Mouse (Mus musculus) heart, embryonic 11.5 days (tissue): ENCODE measurements around the gene Cenpb. TPM values are rescaled to one million over a fixed set of nuclear protein-coding genes. Genes with fewer than 3 reads are reported as not detected.
A peak's percentile ranks its signal among the peaks of the same experiment; 100 is the strongest.

ENCODE experiments used
- ATAC-seq: fragments of 200-750 bp; cut with Nextera tagmentation; replicated peaks from 2 replicates; pipeline ENCODE4 v1.8.0; 2017; ENCODE audit warnings: moderate library complexity; ENCODE audit not compliant: insufficient number of reproducible peaks, low FRiP score, low TSS enrichment
- H3K27ac ChIP-seq: fragments of 300-500 bp; sonication (generic); 2 replicates; pipeline ENCODE4 v1.5.1; 2014; ENCODE audit warnings: mild to moderate bottlenecking, low read depth, low read length
- H3K27me3 ChIP-seq: fragments of 300-500 bp; sonication (generic); 2 replicates; pipeline ENCODE4 v1.6.1; 2014; ENCODE audit warnings: mild to moderate bottlenecking, low read length, mixed read lengths; ENCODE audit not compliant: control insufficient read depth, insufficient read depth
- H3K36me3 ChIP-seq: fragments of 300-500 bp; sonication (generic); 2 replicates; pipeline ENCODE4 v1.6.1; 2014; ENCODE audit warnings: mild to moderate bottlenecking, low read length, moderate library complexity, mixed read lengths; ENCODE audit not compliant: control insufficient read depth, insufficient read depth
- H3K4me1 ChIP-seq: fragments of 300-500 bp; sonication (generic); 2 replicates; pipeline ENCODE4 v1.6.1; 2014; ENCODE audit warnings: low read length; ENCODE audit not compliant: control insufficient read depth, insufficient read depth
- H3K4me2 ChIP-seq: fragments of 300-500 bp; sonication (generic); 2 replicates; pipeline ENCODE4 v1.6.1; 2014; ENCODE audit warnings: mild to moderate bottlenecking, moderate library complexity
- H3K4me3 ChIP-seq: fragments of 300-500 bp; sonication (generic); 2 replicates; pipeline ENCODE4 v1.5.1; 2014; ENCODE audit warnings: low read depth, low read length
- H3K9ac ChIP-seq: fragments of 300-500 bp; sonication (generic); 2 replicates; pipeline ENCODE4 v1.6.1; 2014; ENCODE audit warnings: mild to moderate bottlenecking, low read depth, low read length, moderate library complexity
- H3K9me3 ChIP-seq: fragments of 300-500 bp; sonication (generic); replicated peaks from 2 replicates; pipeline ENCODE4 v1.6.1; 2016; ENCODE audit warnings: low read length; ENCODE audit not compliant: control insufficient read depth
- WGBS: fragments of 180-500 bp; shearing (Covaris S2); extraction: QIAGEN DNeasy Blood & Tissue Kit; methylation state at CpG from one replicate; pipeline ENCODE4 v1.1.7; 2014; ENCODE audit not compliant: insufficient replicate concordance; 5-methylcytosine and 5-hydroxymethylcytosine counted together
- polyA plus RNA-seq: library from polyadenylated mRNA; unstranded; fragments of >200 nt; fragmentation: Nextera tagmentation; extraction: Ambion mirVana; gene quantifications from 2 replicates; pipeline ENCODE4 v1.2.1, GENCODE M21; 2014

Gene Cenpb
- polyA plus RNA-seq, 1 experiment from 2014 or later = 4.1 TPM

- Histone ChIP-seq H3K4me2 (no peak overlapping the region), H3K27ac (no peak overlapping the region), H3K36me3 (no peaks in the 10 kb centered on the region; the same call in 1 of the 2 replicates), H3K9ac (no peak overlapping the region), H3K9me3 (no peaks in the 10 kb centered on the region), H3K4me3 (no peak overlapping the region), H3K27me3 (no peaks in the 10 kb centered on the region), H3K4me1 (peaks cover 11% of the 10 kb centered on the region)
- ATAC-seq = no peak
- 59% methylated on average over 8 of the region's 8 CpGs for WGBS
These were observed 25.8 kb upstream of the Cenpb start for GRCm38 (mm10) chr2:131205521-131206182.

- H3K4me3 ChIP-seq = no peak overlapping the region
- 60% methylated on average over 7 of the region's 7 CpGs for WGBS
- peak overlapping the region; percentile 58; the same call in 1 of the 2 replicates for H3K27ac ChIP-seq
- H3K4me1 ChIP-seq = peaks cover 11% of the 10 kb centered on the region
- H3K27me3 ChIP-seq = no peaks in the 10 kb centered on the region
- no peak overlapping the region for H3K4me2 ChIP-seq
- no peaks in the 10 kb centered on the region for H3K9me3 ChIP-seq
- H3K36me3 ChIP-seq = no peaks in the 10 kb centered on the region; the same call in 1 of the 2 replicates
- 0 out of 2 replicates have a peak overlapping the region, but pooled peaks have one; percentile 10 for H3K9ac ChIP-seq
- ATAC-seq = peak; percentile 76
These were observed 24.6 kb upstream of the Cenpb start for GRCm38 (mm10) chr2:131204410-131204981.

- Histone ChIP-seq H3K27ac (no peak overlapping the region), H3K4me2 (no peak overlapping the region), H3K27me3 (no peaks in the 10 kb centered on the region), H3K9ac (no peak overlapping the region), H3K4me1 (peaks cover 11% of the 10 kb centered on the region), H3K9me3 (no peaks in the 10 kb centered on the region), H3K36me3 (no peaks in the 10 kb centered on the region; the same call in 1 of the 2 replicates), H3K4me3 (no peak overlapping the region)
- ATAC-seq = no peak
- WGBS = 84% methylated on average over 6 of the region's 6 CpGs
These were observed 24.0 kb upstream of the Cenpb start for GRCm38 (mm10) chr2:131203816-131204409.

GRCm38 (mm10) chr2:131201262-131201661 is 21.4 kb upstream of the Cenpb start:
- no peak for ATAC-seq
- no peaks in the 10 kb centered on the region for H3K27me3 ChIP-seq
- no peak overlapping the region for H3K9ac ChIP-seq
- H3K36me3 ChIP-seq = no peaks in the 10 kb centered on the region; the same call in 1 of the 2 replicates
- H3K4me2 ChIP-seq = no peak overlapping the region
- H3K4me1 ChIP-seq = peaks cover 11% of the 10 kb centered on the region
- 84% methylated on average over 3 of the region's 3 CpGs for WGBS
- H3K27ac ChIP-seq = no peak overlapping the region
- H3K9me3 ChIP-seq = no peaks in the 10 kb centered on the region
- no peak overlapping the region for H3K4me3 ChIP-seq

GRCm38 (mm10) chr2:131200710-131201109 is 20.8 kb upstream of the Cenpb start:
- Histone ChIP-seq H3K36me3 (no peaks in the 10 kb centered on the region; the same call in 1 of the 2 replicates), H3K9ac (no peak overlapping the region), H3K4me3 (no peak overlapping the region), H3K27me3 (no peaks in the 10 kb centered on the region), H3K4me1 (peaks cover 11% of the 10 kb centered on the region), H3K9me3 (no peaks in the 10 kb centered on the region), H3K4me2 (no peak overlapping the region), H3K27ac (no peak overlapping the region)
- WGBS = 74% methylated on average over 2 of the region's 2 CpGs
- no peak for ATAC-seq

- H3K9me3 ChIP-seq = no peaks in the 10 kb centered on the region
- no peak overlapping the region for H3K4me3 ChIP-seq
- no peaks in the 10 kb centered on the region for H3K4me1 ChIP-seq
- H3K27ac ChIP-seq = no peak overlapping the region
- H3K27me3 ChIP-seq = no peaks in the 10 kb centered on the region
- H3K36me3 ChIP-seq = peaks cover 13% of the 10 kb centered on the region
- no peak overlapping the region for H3K9ac ChIP-seq
- no peak for ATAC-seq
- no peak overlapping the region for H3K4me2 ChIP-seq
- 90% methylated on average over 16 of the region's 16 CpGs for WGBS
These were observed 16.9 kb upstream of the Cenpb start for GRCm38 (mm10) chr2:131196606-131197316.

- ATAC-seq = no peak
- no peak overlapping the region for H3K9ac ChIP-seq
- no peaks in the 10 kb centered on the region for H3K27me3 ChIP-seq
- peaks cover 18% of the 10 kb centered on the region for H3K4me1 ChIP-seq
- H3K4me2 ChIP-seq = no peak overlapping the region
- 69% methylated on average over 7 of the region's 7 CpGs for WGBS
- H3K9me3 ChIP-seq = no peaks in the 10 kb centered on the region
- H3K36me3 ChIP-seq = peaks cover 13% of the 10 kb centered on the region
- H3K27ac ChIP-seq = no peak overlapping the region
- no peak overlapping the region for H3K4me3 ChIP-seq
These were observed 11.1 kb upstream of the Cenpb start for GRCm38 (mm10) chr2:131191005-131191390.

GRCm38 (mm10) chr2:131190344-131191004 is 10.6 kb upstream of the Cenpb start:
- no peak overlapping the region for H3K4me3 ChIP-seq
- no peaks in the 10 kb centered on the region for H3K9me3 ChIP-seq
- peak overlapping the region; percentile 27 for H3K4me2 ChIP-seq
- peaks cover 18% of the 10 kb centered on the region for H3K4me1 ChIP-seq
- no peak overlapping the region for H3K27ac ChIP-seq
- ATAC-seq = no peak
- no peaks in the 10 kb centered on the region for H3K27me3 ChIP-seq
- peaks cover 13% of the 10 kb centered on the region for H3K36me3 ChIP-seq
- H3K9ac ChIP-seq = no peak overlapping the region
- 56% methylated on average over 10 of the region's 10 CpGs for WGBS
